Mouse (Mus musculus) stomach, embryonic 15.5 days (tissue): ENCODE measurements around the gene Med24. TPM values are rescaled to one million over a fixed set of nuclear protein-coding genes. Genes with fewer than 3 reads are reported as not detected.
"Not testable (repeated sequence)": the region's sequence is repeated elsewhere in the genome, so short reads cannot be mapped to it uniquely, and the experiment has no call there.

ENCODE experiments used
- ATAC-seq: fragments of 200-750 bp; cut with Nextera tagmentation; 2 replicates; pipeline ENCODE4 v1.8.0; 2017; ENCODE audit warnings: low read depth, moderate number of reproducible peaks, moderate TSS enrichment; ENCODE audit not compliant: insufficient read depth, low FRiP score
- H3K27ac ChIP-seq: fragments of 300-500 bp; sonication (generic); 2 replicates; pipeline ENCODE4 v1.5.1; 2015; ENCODE audit warnings: mild to moderate bottlenecking, inconsistent platforms
- H3K27me3 ChIP-seq: fragments of 300-500 bp; sonication (generic); replicated peaks from 2 replicates; pipeline ENCODE4 v1.6.1; 2015; ENCODE audit warnings: inconsistent platforms
- H3K36me3 ChIP-seq: fragments of 300-500 bp; sonication (generic); 2 replicates; pipeline ENCODE4 v1.6.1; 2015; ENCODE audit warnings: inconsistent platforms
- H3K4me1 ChIP-seq: fragments of 300-500 bp; sonication (generic); 2 replicates; pipeline ENCODE4 v1.6.1; 2015; ENCODE audit warnings: inconsistent platforms
- H3K4me2 ChIP-seq: fragments of 300-500 bp; sonication (generic); 2 replicates; pipeline ENCODE4 v1.6.1; 2015; ENCODE audit warnings: mild to moderate bottlenecking, inconsistent platforms
- H3K4me3 ChIP-seq: fragments of 300-500 bp; sonication (generic); replicated peaks from 2 replicates; pipeline ENCODE4 v1.5.1; 2015; ENCODE audit warnings: inconsistent platforms
- H3K9ac ChIP-seq: fragments of 300-500 bp; sonication (generic); 2 replicates; pipeline ENCODE4 v1.6.1; 2015; ENCODE audit warnings: inconsistent platforms
- H3K9me3 ChIP-seq: fragments of 300-500 bp; sonication (generic); 2 replicates; pipeline ENCODE4 v1.6.1; 2016; ENCODE audit warnings: inconsistent platforms
- WGBS: fragments of 180-500 bp; shearing (Covaris S2); methylation state at CpG from one replicate; pipeline ENCODE4 v1.1.7; 2015; 5-methylcytosine and 5-hydroxymethylcytosine counted together
- polyA plus RNA-seq: library from polyadenylated mRNA; unstranded; fragments of >200 nt; fragmentation: Nextera tagmentation; extraction: Ambion mirVana; gene quantifications from 2 replicates; pipeline ENCODE4 v1.2.1, GENCODE M21; 2015

Gene Med24
- polyA plus RNA-seq, 1 experiment from 2014 or later = 36.4 TPM

- ATAC-seq = no peak
- peaks cover 51% of the 10 kb centered on the region for H3K4me1 ChIP-seq
- H3K4me2 ChIP-seq = peak overlapping the region; percentile 89
- H3K9me3 ChIP-seq = no peaks in the 10 kb centered on the region
- H3K36me3 ChIP-seq = no peaks in the 10 kb centered on the region
- peak overlapping the region; percentile 46 for H3K9ac ChIP-seq
- no peaks in the 10 kb centered on the region for H3K27me3 ChIP-seq
- peak overlapping the region; percentile 92 for H3K4me3 ChIP-seq
- H3K27ac ChIP-seq = peak overlapping the region; percentile 97
- WGBS = under 1% methylated on average over 17 of the region's 17 CpGs
These were observed 11.9 kb upstream of the Med24 start for GRCm38 (mm10) chr11:98741051-98741620.

DNA sequence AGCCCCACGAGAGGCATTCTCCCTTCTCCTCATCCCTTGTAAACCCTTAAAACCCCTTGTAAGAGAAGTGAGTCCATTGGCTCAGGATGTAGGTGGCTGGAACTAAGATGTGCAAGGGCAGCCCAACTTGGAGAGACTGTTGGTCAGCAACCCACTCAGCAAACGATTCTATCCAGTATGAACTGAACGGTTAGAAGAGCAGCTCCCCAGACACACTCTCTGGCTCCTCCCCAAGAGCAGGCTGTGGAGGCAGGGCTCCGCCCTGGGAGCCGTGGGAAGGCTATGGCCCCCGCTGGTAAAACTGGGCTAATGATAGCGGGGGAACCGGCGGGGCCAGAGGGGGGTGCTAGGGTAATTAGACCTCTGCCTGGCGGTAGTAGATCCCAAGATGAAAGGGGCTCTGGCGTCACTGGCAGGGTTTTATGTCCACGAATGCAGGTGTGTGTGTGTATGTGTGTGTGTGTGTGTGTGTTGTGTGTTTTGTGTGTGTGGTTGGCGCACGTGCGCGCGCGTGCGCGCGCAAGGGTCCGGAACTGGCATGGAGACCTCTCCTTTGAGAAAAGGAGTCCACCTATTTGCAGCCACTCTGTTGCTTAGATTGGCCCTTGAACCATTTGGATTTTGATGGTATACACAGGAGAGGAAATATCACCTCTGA is 11.3 kb upstream of the Med24 start, which contains the start of gene Thra:
Gene Thra, plus strand, starts transcription at position 246 of the 658 bp plus-strand sequence.
- peak within 1 kb of the TSS; percentile 97 for H3K27ac ChIP-seq
- under 1% methylated on average over 22 of the region's 22 CpGs for WGBS
- ATAC-seq = peak; percentile 74
- H3K9ac ChIP-seq = peak within 1 kb of the TSS; percentile 46
- peak within 1 kb of the TSS; percentile 89 for H3K4me2 ChIP-seq
- no peaks in the 10 kb centered on the region for H3K9me3 ChIP-seq
- H3K27me3 ChIP-seq = no peaks in the 10 kb centered on the region
- H3K36me3 ChIP-seq = no peaks in the 10 kb centered on the region
- H3K4me3 ChIP-seq = peak within 1 kb of the TSS; percentile 92
- H3K4me1 ChIP-seq = peaks cover 44% of the 10 kb centered on the region

GRCm38 (mm10) chr11:98740026-98740392 is 10.8 kb upstream of the Med24 start:
- H3K9me3 ChIP-seq = no peaks in the 10 kb centered on the region
- peak overlapping the region; percentile 89 for H3K4me2 ChIP-seq
- WGBS = 8% methylated on average over 8 of the region's 8 CpGs

DNA sequence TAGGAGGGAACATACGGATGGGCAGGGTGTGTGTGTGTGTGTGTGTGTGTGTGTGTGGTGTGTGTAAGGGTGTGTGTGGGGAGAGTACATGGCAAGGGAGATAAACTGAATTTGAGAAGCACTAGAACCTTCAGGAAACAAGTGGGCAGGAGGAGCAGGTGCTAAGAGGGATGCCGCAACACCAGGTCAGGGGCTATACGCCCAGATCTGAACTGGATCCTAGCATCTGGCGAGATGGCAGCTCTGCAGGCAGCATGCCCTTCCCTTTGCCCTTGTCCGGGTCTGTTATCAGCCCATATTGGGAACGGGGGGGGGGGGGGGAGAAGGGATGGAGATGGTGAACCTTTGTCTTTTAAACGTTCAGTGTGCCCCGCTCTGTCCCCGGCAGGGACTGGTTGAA is 9.7 kb upstream of the Med24 start:
- Histone ChIP-seq H3K9me3 (no peaks in the 10 kb centered on the region), H3K4me3 (no peak overlapping the region), H3K36me3 (no peaks in the 10 kb centered on the region), H3K27ac (no peak overlapping the region), H3K4me2 (no peak overlapping the region), H3K27me3 (no peaks in the 10 kb centered on the region), H3K9ac (no peak overlapping the region), H3K4me1 (peaks cover 29% of the 10 kb centered on the region)
- WGBS = 70% methylated on average over 9 of the region's 9 CpGs
- ATAC-seq = no peak

More at GRCm38 (mm10) chr11:98740026-98740392, 10.8 kb upstream of the Med24 start:
- peak overlapping the region; percentile 92 for H3K4me3 ChIP-seq
- no peaks in the 10 kb centered on the region for H3K36me3 ChIP-seq
- H3K9ac ChIP-seq = 0 out of 2 replicates have a peak overlapping the region, but pooled peaks have one; percentile 10
- H3K27ac ChIP-seq = peak overlapping the region; percentile 97
- H3K27me3 ChIP-seq = no peaks in the 10 kb centered on the region
- H3K4me1 ChIP-seq = peaks cover 40% of the 10 kb centered on the region
- ATAC-seq = no peak; the same call in 1 of the 2 replicates

DNA sequence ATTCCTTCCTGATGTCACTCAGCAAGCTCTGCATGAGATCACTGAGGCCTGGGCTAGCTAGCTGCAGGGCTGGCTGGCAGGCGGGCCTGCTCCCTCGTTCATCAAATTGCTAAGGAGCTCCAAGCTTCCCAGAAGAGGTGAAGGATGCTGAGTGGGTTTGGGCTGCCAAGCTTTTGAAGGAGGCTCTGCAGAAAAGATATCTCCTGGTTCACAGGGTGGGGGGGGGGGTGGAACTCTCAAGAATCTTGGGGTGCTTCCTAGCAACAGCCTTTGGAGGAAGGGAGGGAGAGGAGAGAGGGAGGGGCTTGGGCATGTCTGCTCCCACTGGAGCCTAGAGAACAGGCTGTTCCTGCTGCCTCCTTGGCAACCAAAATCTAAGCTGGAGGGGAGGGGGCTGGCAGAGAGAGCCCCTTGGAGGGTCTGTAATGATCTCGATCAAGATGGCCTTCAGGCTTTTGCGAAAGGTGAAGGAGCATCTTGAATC is 9.2 kb upstream of the Med24 start:
- Histone ChIP-seq H3K4me3 (no peak overlapping the region), H3K36me3 (no peaks in the 10 kb centered on the region), H3K27ac (no peak overlapping the region), H3K9me3 (no peaks in the 10 kb centered on the region), H3K9ac (no peak overlapping the region), H3K4me1 (peaks cover 25% of the 10 kb centered on the region), H3K4me2 (no peak overlapping the region), H3K27me3 (no peaks in the 10 kb centered on the region)
- 48% methylated on average over 4 of the region's 4 CpGs for WGBS
- no peak for ATAC-seq

GRCm38 (mm10) chr11:98737220-98737619 is 8.0 kb upstream of the Med24 start:
- ATAC-seq, H3K9ac ChIP-seq, H3K27me3 ChIP-seq, H3K9me3 ChIP-seq, H3K27ac ChIP-seq, H3K4me2 ChIP-seq, H3K4me3 ChIP-seq, H3K36me3 ChIP-seq: not testable (repeated sequence)
- WGBS = 83% methylated on average over 2 of the region's 2 CpGs
- peaks cover 17% of the 10 kb centered on the region for H3K4me1 ChIP-seq

GRCm38 (mm10) chr11:98736176-98736575 is 6.9 kb upstream of the Med24 start:
- Histone ChIP-seq H3K4me2 (no peak overlapping the region), H3K4me3 (no peak overlapping the region), H3K9me3 (no peaks in the 10 kb centered on the region), H3K4me1 (peaks cover 15% of the 10 kb centered on the region), H3K27me3 (no peaks in the 10 kb centered on the region), H3K9ac (no peak overlapping the region), H3K27ac (no peak overlapping the region), H3K36me3 (no peaks in the 10 kb centered on the region)
- 80% methylated on average over 1 of the region's 1 CpGs for WGBS
- ATAC-seq = no peak

GRCm38 (mm10) chr11:98735111-98735510 is 5.9 kb upstream of the Med24 start:
- Histone ChIP-seq H3K27ac (no peak overlapping the region), H3K9ac (no peak overlapping the region), H3K4me2 (no peak overlapping the region), H3K27me3 (no peaks in the 10 kb centered on the region), H3K36me3 (no peaks in the 10 kb centered on the region), H3K4me3 (no peak overlapping the region), H3K4me1 (peaks cover 7% of the 10 kb centered on the region), H3K9me3 (no peaks in the 10 kb centered on the region)
- WGBS = 95% methylated on average over 4 of the region's 4 CpGs
- ATAC-seq = no peak

- no peak overlapping the region for H3K9ac ChIP-seq
- 81% methylated on average over 3 of the region's 3 CpGs for WGBS
- no peaks in the 10 kb centered on the region for H3K9me3 ChIP-seq
- no peak for ATAC-seq
- H3K27me3 ChIP-seq = no peaks in the 10 kb centered on the region
- no peak overlapping the region for H3K27ac ChIP-seq
- H3K36me3 ChIP-seq = no peaks in the 10 kb centered on the region
- no peak overlapping the region for H3K4me3 ChIP-seq
- 0 out of 2 replicates have a peak, but pooled peaks cover 6% of the 10 kb centered on the region for H3K4me1 ChIP-seq
- no peak overlapping the region for H3K4me2 ChIP-seq
These were observed 4.8 kb upstream of the Med24 start for GRCm38 (mm10) chr11:98734020-98734419.

- Histone ChIP-seq H3K36me3 (0 out of 2 replicates have a peak, but pooled peaks cover 8% of the 10 kb centered on the region), H3K4me2 (no peak overlapping the region), H3K27ac (peak overlapping the region; percentile 27; the same call in 1 of the 2 replicates), H3K4me3 (no peak overlapping the region), H3K9me3 (no peaks in the 10 kb centered on the region), H3K9ac (no peak overlapping the region), H3K27me3 (no peaks in the 10 kb centered on the region), H3K4me1 (0 out of 2 replicates have a peak, but pooled peaks cover 6% of the 10 kb centered on the region)
- WGBS = 50% methylated on average over 5 of the region's 5 CpGs
- ATAC-seq = no peak
These were observed 1.9 kb upstream of the Med24 start for GRCm38 (mm10) chr11:98731134-98731533.

DNA sequence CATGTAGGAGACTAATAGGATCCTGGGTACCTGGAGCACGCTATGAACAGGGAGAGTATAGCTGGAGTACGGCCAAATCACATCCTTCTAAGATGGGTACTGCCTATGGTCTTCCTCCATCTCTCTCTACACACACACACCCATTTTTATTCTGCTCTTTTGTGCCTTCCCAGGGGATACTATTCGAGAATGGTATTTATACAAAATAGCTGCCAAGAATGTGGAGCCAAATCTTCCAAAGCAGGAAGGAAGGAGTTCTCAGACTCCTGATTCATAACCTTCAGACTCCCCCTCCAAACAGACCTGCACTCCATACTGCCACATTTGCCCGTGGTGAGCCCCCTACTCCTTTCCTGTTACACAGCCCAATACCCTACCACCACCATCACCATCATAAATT is 1.5 kb upstream of the Med24 start:
- no peak overlapping the region for H3K9ac ChIP-seq
- no peak for ATAC-seq
- H3K4me2 ChIP-seq = no peak overlapping the region
- 0 out of 2 replicates have a peak, but pooled peaks cover 6% of the 10 kb centered on the region for H3K4me1 ChIP-seq
- no peaks in the 10 kb centered on the region for H3K27me3 ChIP-seq
- WGBS = 56% methylated on average over 4 of the region's 4 CpGs
- no peak overlapping the region for H3K4me3 ChIP-seq
- H3K27ac ChIP-seq = peak overlapping the region; percentile 27; the same call in 1 of the 2 replicates
- H3K9me3 ChIP-seq = no peaks in the 10 kb centered on the region
- 0 out of 2 replicates have a peak, but pooled peaks cover 10% of the 10 kb centered on the region for H3K36me3 ChIP-seq

- no peak overlapping the region for H3K9ac ChIP-seq
- H3K27ac ChIP-seq = no peak overlapping the region
- no peaks in the 10 kb centered on the region for H3K9me3 ChIP-seq
- 0 out of 2 replicates have a peak, but pooled peaks cover 17% of the 10 kb centered on the region for H3K4me1 ChIP-seq
- H3K36me3 ChIP-seq = peaks cover 13% of the 10 kb centered on the region; the same call in 1 of the 2 replicates
- no peak overlapping the region for H3K4me2 ChIP-seq
- ATAC-seq = no peak
- 93% methylated on average over 15 of the region's 15 CpGs for WGBS
- H3K27me3 ChIP-seq = no peaks in the 10 kb centered on the region
- H3K4me3 ChIP-seq = no peak overlapping the region
These were observed 3.2 kb downstream of the Med24 start for GRCm38 (mm10) chr11:98725926-98726506.
